Mouse (Mus musculus) lung, postnatal 0 days (tissue): ENCODE results near the gene Otud7a.

Source experiments
- CTCF ChIP-seq: IDR thresholded peaks from 2 replicates; pipeline ENCODE4 v1.5.1; 2016; ENCODE audit warnings: antibody characterized with exemption, mild to moderate bottlenecking
- EP300 ChIP-seq: IDR thresholded peaks from 2 replicates; pipeline ENCODE4 v1.6.1; 2016; ENCODE audit warnings: antibody characterized with exemption, mild to moderate bottlenecking, control low read depth

- TF ChIP-seq EP300: no peak
- no peak for TF ChIP-seq CTCF
Measured at GRCm38 (mm10) chr7:63796001-63796632, 351.6 kb downstream of the Otud7a start.
